Mouse (Mus musculus) heart, postnatal 0 days (tissue): Measurements from ENCODE around the gene Dqx1. TPM values are rescaled to one million over a fixed set of nuclear protein-coding genes. Genes with fewer than 3 reads are reported as not detected.

Experiments
- ATAC-seq: fragments of 200-750 bp; cut with Nextera tagmentation; 2 replicates; pipeline ENCODE4 v1.8.0; 2017; ENCODE audit warnings: low read depth, moderate number of reproducible peaks, moderate library complexity; ENCODE audit not compliant: insufficient read depth
- DNase-seq: peaks from one replicate; pipeline ENCODE4 v3.0.0-alpha.2; 2016; ENCODE audit warnings: low spot score
- H3K27ac ChIP-seq: fragments of 300-500 bp; sonication (generic); 2 replicates; pipeline ENCODE4 v1.5.1; 2014; ENCODE audit warnings: low read depth, mild to moderate bottlenecking
- H3K27me3 ChIP-seq: fragments of 300-500 bp; sonication (generic); 2 replicates; pipeline ENCODE4 v1.6.1; 2014; ENCODE audit warnings: low read length, mixed read lengths; ENCODE audit not compliant: control insufficient read depth, insufficient read depth
- H3K36me3 ChIP-seq: fragments of 300-500 bp; sonication (generic); replicated peaks from 2 replicates; pipeline ENCODE4 v1.6.1; 2014; ENCODE audit warnings: low read length, mixed read lengths; ENCODE audit not compliant: control insufficient read depth, insufficient read depth
- H3K4me1 ChIP-seq: fragments of 300-500 bp; sonication (generic); 2 replicates; pipeline ENCODE4 v1.6.1; 2014; ENCODE audit warnings: antibody characterized with exemption; ENCODE audit not compliant: control insufficient read depth, insufficient read depth
- H3K4me2 ChIP-seq: fragments of 300-500 bp; sonication (generic); 2 replicates; pipeline ENCODE4 v1.6.1; 2014; ENCODE audit warnings: low read depth, mild to moderate bottlenecking, low read length, moderate library complexity
- H3K4me3 ChIP-seq: fragments of 300-500 bp; sonication (generic); 2 replicates; pipeline ENCODE4 v1.5.1; 2014; ENCODE audit warnings: low read depth, low read length
- H3K9ac ChIP-seq: fragments of 300-500 bp; sonication (generic); replicated peaks from 2 replicates; pipeline ENCODE4 v1.6.1; 2014; ENCODE audit warnings: low read depth, low read length, mixed read lengths
- H3K9me3 ChIP-seq: fragments of 300-500 bp; sonication (generic); replicated peaks from 2 replicates; pipeline ENCODE4 v1.6.1; 2016; ENCODE audit warnings: low read length; ENCODE audit not compliant: control insufficient read depth
- CTCF ChIP-seq: IDR thresholded peaks from 2 replicates; pipeline ENCODE4 v1.5.1; 2016; ENCODE audit warnings: antibody characterized with exemption, control low read depth, low read depth
- EP300 ChIP-seq: IDR thresholded peaks from 2 replicates; pipeline ENCODE4 v1.6.1; 2016; ENCODE audit warnings: antibody characterized with exemption, low read depth
- WGBS: fragments of 180-500 bp; shearing (Covaris S2); extraction: QIAGEN DNeasy Blood & Tissue Kit; methylation state at CpG from one replicate; pipeline ENCODE4 v1.1.7; 2014; 5-methylcytosine and 5-hydroxymethylcytosine counted together
- polyA plus RNA-seq: library from polyadenylated mRNA; unstranded; fragments of >200 nt; fragmentation: Nextera tagmentation; extraction: Ambion mirVana; gene quantifications from 2 replicates; pipeline ENCODE4 v1.2.1, GENCODE M21; 2015
- total RNA-seq: library from RNA; depleted of rRNA; stranded (reverse); fragments of >200 nt; gene quantifications from 2 replicates; pipeline ENCODE4 v1.2.3, GENCODE M21; 2014; ENCODE audit warnings: low replicate concordance

Gene Dqx1
- total and polyA plus RNA-seq, 2 experiments from 2014 or later, result 0.08 TPM; not detected in 1

- Histone ChIP-seq H3K4me1 (0 out of 2 replicates have a peak, but pooled peaks cover 3% of the 10 kb centered on the region), H3K9me3 (no peaks in the 10 kb centered on the region), H3K9ac (no peak overlapping the region; the same call in 1 of the 2 replicates), H3K27ac (no peak overlapping the region), H3K4me3 (no peak overlapping the region), H3K27me3 (no peaks in the 10 kb centered on the region), H3K4me2 (no peak overlapping the region), H3K36me3 (no peaks in the 10 kb centered on the region)
- ATAC-seq (no peak), DNase-seq (no peak)
- WGBS, result 40% methylated on average over 12 of the region's 12 CpGs
- TF ChIP-seq CTCF, result no peak
- TF ChIP-seq EP300, result no peak
Measured at GRCm38 (mm10) chr6:83014482-83015466, 42.9 kb upstream of the Dqx1 start.

- Histone ChIP-seq H3K27me3 (no peaks in the 10 kb centered on the region), H3K9ac (no peak overlapping the region), H3K27ac (no peak overlapping the region), H3K4me1 (0 out of 2 replicates have a peak, but pooled peaks cover 3% of the 10 kb centered on the region), H3K4me2 (no peak overlapping the region), H3K36me3 (no peaks in the 10 kb centered on the region), H3K4me3 (no peak overlapping the region), H3K9me3 (no peaks in the 10 kb centered on the region)
- ATAC-seq (no peak), DNase-seq (no peak)
- 85% methylated on average over 2 of the region's 2 CpGs for WGBS
- TF ChIP-seq CTCF (no peak), EP300 (no peak)
Measured at GRCm38 (mm10) chr6:83015749-83016148, 41.9 kb upstream of the Dqx1 start.

GRCm38 (mm10) chr6:83017190-83017589 is 40.5 kb upstream of the Dqx1 start:
- peak; percentile 87 for ATAC-seq
- Histone ChIP-seq H3K36me3 (no peaks in the 10 kb centered on the region), H3K9ac (no peak overlapping the region), H3K27me3 (no peaks in the 10 kb centered on the region), H3K4me3 (no peak overlapping the region), H3K4me1 (0 out of 2 replicates have a peak, but pooled peaks cover 3% of the 10 kb centered on the region), H3K4me2 (no peak overlapping the region), H3K9me3 (no peaks in the 10 kb centered on the region), H3K27ac (peak overlapping the region; percentile 67)
- 12% methylated on average over 3 of the region's 3 CpGs for WGBS
- no peak for TF ChIP-seq CTCF
- TF ChIP-seq EP300, result no peak
- peak; percentile 73 for DNase-seq

- H3K9me3 ChIP-seq, result no peaks in the 10 kb centered on the region
- no peak overlapping the region for H3K27ac ChIP-seq
- no peak overlapping the region for H3K4me2 ChIP-seq
- ATAC-seq, result no peak
- 0 out of 2 replicates have a peak, but pooled peaks cover 3% of the 10 kb centered on the region for H3K4me1 ChIP-seq
- H3K9ac ChIP-seq, result no peak overlapping the region
- TF ChIP-seq CTCF (no peak), EP300 (no peak)
- H3K27me3 ChIP-seq, result no peaks in the 10 kb centered on the region
- H3K4me3 ChIP-seq, result no peak overlapping the region
- no peak for DNase-seq
- 77% methylated on average over 3 of the region's 3 CpGs for WGBS
- H3K36me3 ChIP-seq, result no peaks in the 10 kb centered on the region
Measured at GRCm38 (mm10) chr6:83019044-83019443, 38.6 kb upstream of the Dqx1 start.

GRCm38 (mm10) chr6:83020121-83020520 is 37.5 kb upstream of the Dqx1 start:
- no peak overlapping the region for H3K9ac ChIP-seq
- H3K36me3 ChIP-seq, result no peaks in the 10 kb centered on the region
- H3K9me3 ChIP-seq, result no peaks in the 10 kb centered on the region
- no peak overlapping the region for H3K27ac ChIP-seq
- no peak overlapping the region for H3K4me3 ChIP-seq
- no peak overlapping the region for H3K4me2 ChIP-seq
- no peaks in the 10 kb centered on the region for H3K4me1 ChIP-seq
- TF ChIP-seq EP300, result no peak
- TF ChIP-seq CTCF, result no peak
- ATAC-seq (no peak), DNase-seq (no peak)
- no peaks in the 10 kb centered on the region for H3K27me3 ChIP-seq
- WGBS, result 90% methylated on average over 6 of the region's 6 CpGs
